Mouse (Mus musculus) effector memory CD4-positive, alpha-beta T cell, adult 5 months (primary cell): ENCODE results near the gene Slco1c1. TPM values are rescaled to one million over a fixed set of nuclear protein-coding genes. Genes with fewer than 3 reads are reported as not detected.

Source experiments
- polyA plus RNA-seq: library from polyadenylated mRNA; unstranded; fragments of 100-300 nt; shearing (Covaris generic); gene quantifications from one replicate; pipeline ENCODE4 v1.2.1, GENCODE M21; 2017

Gene Slco1c1
- polyA plus RNA-seq, result not detected

GRCm38 (mm10) chr6:141523747-141524640, at the start of gene Slco1c1:
TSS of gene Slco1c1 (plus strand) at chr6:141524368.

Other genes starting within 250 kb of the Slco1c1 start
- not detected for gene Slco1b2, start 105.2 kb downstream of the Slco1c1 start, polyA plus RNA-seq
- gene Gm5724, start 249.4 kb downstream of the Slco1c1 start, polyA plus RNA-seq, result not detected